Comparison of ENCODE assay signal across 9 mouse cellular contexts in genomic region chr5:134530830-134531229, GRCm38 (mm10). TPM values are rescaled to one million over a fixed set of nuclear protein-coding genes. Genes with fewer than 3 reads are reported as not detected.
DNase-seq lines count a peak whose midpoint lies in the region; ATAC-seq and TF ChIP-seq lines count a peak whose summit lies in the region.
"Had no signal": no experiment of that assay in that cellular context is flagged by ENCODE, and none has a peak within 500 bp of the region (broad histone marks: within the 10 kb centered on the region; RNA-seq: fewer than 3 reads in every experiment).

No protein-coding gene starts in this region.

- H3K27me3 ChIP-seq in kidney, adult 2 months (replicated peaks; ENCODE audit: control insufficient read depth, insufficient read depth, low read length): no peaks in the 10 kb centered on the region
- no peaks in the 10 kb centered on the region for H3K27me3 ChIP-seq in liver, embryonic 12.5 days (replicated peaks)

- H3K27ac ChIP-seq in kidney, adult 2 months (ENCODE audit: insufficient read depth, low read depth, low read length): no peak overlapping the region
- H3K27ac ChIP-seq in liver, embryonic 12.5 days: no peak overlapping the region
- H3K27ac ChIP-seq: kidney, postnatal 0 days had no signal

- H3K9me3 ChIP-seq in liver, embryonic 12.5 days (replicated peaks): no peaks in the 10 kb centered on the region

- H3K4me1 ChIP-seq in kidney, adult 2 months (ENCODE audit: control insufficient read depth, insufficient read depth, low read length): 0 out of 2 replicates have a peak, but pooled peaks cover 2% of the 10 kb centered on the region
- H3K4me1 ChIP-seq in liver, embryonic 12.5 days: peaks cover 7% of the 10 kb centered on the region; the same call in 1 of the 2 replicates

- no peak for TF ChIP-seq CTCF in kidney, adult 2 months (conservative IDR thresholded peaks at IDR 0.05; ENCODE audit: insufficient read depth, insufficient read length, low read depth, low read length)

- 76% methylated on average over 7 of the region's 7 CpGs for WGBS in kidney, adult 2 months
- 64% methylated on average over 7 of the region's 7 CpGs for WGBS in liver, embryonic 12.5 days (ENCODE audit: insufficient replicate concordance)

- no peak overlapping the region for H3K9ac ChIP-seq in liver, embryonic 12.5 days

- H3K4me2 ChIP-seq in liver, embryonic 12.5 days: no peak overlapping the region

- no peak for ATAC-seq in megakaryocyte, adult 5-6 weeks (ENCODE audit: poor library complexity, severe bottlenecking)
- ATAC-seq in liver, embryonic 12.5 days: no peak

- intact Hi-C loops in heart, postnatal 25 days (cut with DNase I): no loop called here
- intact Hi-C loops in left cerebral cortex, postnatal 10 days (cut with DNase I): no loop called here

- no peaks in the 10 kb centered on the region; the same call in 1 of the 2 replicates for H3K36me3 ChIP-seq in kidney, adult 2 months (ENCODE audit: control insufficient read depth, insufficient read depth, low read length)
- peaks cover 13% of the 10 kb centered on the region for H3K36me3 ChIP-seq in liver, embryonic 12.5 days

- peak; percentile 41 for DNase-seq in heart, adult 8-10 months (ENCODE audit: low spot score)
- no peak for DNase-seq in heart, postnatal 25 days (ENCODE audit: low spot score)
- peak; percentile 97 for DNase-seq in brain, adult 2 months (ENCODE audit: low read depth, low spot score)
- DNase-seq in gastrocnemius, adult 18-20 months (ENCODE audit: low spot score): peak; percentile 44
- DNase-seq in left cerebral cortex, postnatal 10 days (ENCODE audit: extremely low spot score in 1 of 2, low spot score in 2 of 2): peak; percentile 76 to 84
- no peak for DNase-seq in kidney, adult 2 months

- no peak overlapping the region for H3K4me3 ChIP-seq in kidney, adult 2 months (ENCODE audit: insufficient read depth, low read depth, low read length)
- no peak overlapping the region for H3K4me3 ChIP-seq in liver, embryonic 12.5 days

- no peak for TF ChIP-seq POLR2A in kidney, adult 2 months (IDR thresholded peaks at IDR 0.05; ENCODE audit: low read depth, low read length)

RNA-seq across cellular contexts. Expression of gene Clip2, which starts 21.4 kb away (rescaled TPM):
- total RNA-seq in heart, adult 8-10 months (2022): 1 to 10 TPM; 4.5 to 6.8 (median 5.4) TPM
- total RNA-seq in heart, postnatal 25 days (2021): 1 to 10 TPM; 6.9 to 7.9 TPM
- 1 to 10 TPM; 1.7 to 3.0 TPM for total RNA-seq in gastrocnemius, adult 18-20 months (2021)
- total RNA-seq in left cerebral cortex, postnatal 10 days (2021): 100 to 1,000 TPM; 121 to 130 TPM
- total RNA-seq in megakaryocyte, adult 5-6 weeks (2015): 1.8 and 1.9 TPM in 2 replicates
- 3.7 and 6.7 TPM in 2 replicates for total RNA-seq in megakaryocyte, adult 5-6 weeks (2017)
- polyA plus RNA-seq in kidney, adult 2 months (2012; rRNA removed): 22.4 and 25.2 TPM in 2 replicates
- 0.94 and 1.0 TPM in 2 replicates for polyA plus RNA-seq in liver, embryonic 12.5 days (2016; fragmentation: Nextera tagmentation; extraction: Ambion mirVana)

RNA-seq across cellular contexts. Expression of gene Syna, which starts 29.1 kb away (rescaled TPM):
- total RNA-seq in heart, adult 8-10 months (2022): not detected
- total RNA-seq in heart, postnatal 25 days (2021): not detected
- not detected for total RNA-seq in gastrocnemius, adult 18-20 months (2021)
- total RNA-seq in left cerebral cortex, postnatal 10 days (2021): under 1 TPM in 1 of 2 experiments, not detected in 1; 0.17 TPM
- total RNA-seq in megakaryocyte, adult 5-6 weeks (2015): not detected in 2 replicates
- total RNA-seq in megakaryocyte, adult 5-6 weeks (2017): not detected in 2 replicates
- 0.34 and 0.48 TPM in 2 replicates for polyA plus RNA-seq in kidney, adult 2 months (2012; rRNA removed)
- not detected in 2 replicates for polyA plus RNA-seq in liver, embryonic 12.5 days (2016; fragmentation: Nextera tagmentation; extraction: Ambion mirVana)

RNA-seq across cellular contexts. Expression of gene Rfc2, which starts 50.3 kb away (rescaled TPM):
- 10 to 100 TPM; 21.6 to 26.0 (median 24.6) TPM for total RNA-seq in heart, adult 8-10 months (2022)
- total RNA-seq in heart, postnatal 25 days (2021): 10 to 100 TPM; 24.8 TPM
- total RNA-seq in gastrocnemius, adult 18-20 months (2021): 10 to 100 TPM; 17.6 to 18.9 TPM
- total RNA-seq in left cerebral cortex, postnatal 10 days (2021): 10 to 100 TPM; 78.3 to 80.8 TPM
- 161 and 172 TPM in 2 replicates for total RNA-seq in megakaryocyte, adult 5-6 weeks (2015)
- 110 and 115 TPM in 2 replicates for total RNA-seq in megakaryocyte, adult 5-6 weeks (2017)
- polyA plus RNA-seq in kidney, adult 2 months (2012; rRNA removed): 65.5 and 76.4 TPM in 2 replicates
- polyA plus RNA-seq in liver, embryonic 12.5 days (2016; fragmentation: Nextera tagmentation; extraction: Ambion mirVana): 259 and 263 TPM in 2 replicates

Comparison
In these comparisons a context has a peak if more than half of its experiments do, and no peak if none do; other contexts are left out.
1. DNase-seq: peak in heart, adult 8-10 months (single experiment), brain, adult 2 months (single experiment), gastrocnemius, adult 18-20 months (single experiment) and left cerebral cortex, postnatal 10 days (2 of 2); none in heart, postnatal 25 days (single experiment) and kidney, adult 2 months (single experiment).
2. RNA of gene Clip2, which starts 21.4 kb away (total RNA-seq): 121 to 130 TPM in left cerebral cortex, postnatal 10 days; 6.9 to 7.9 TPM in heart, postnatal 25 days, 4.5 to 6.8 TPM in heart, adult 8-10 months, 1.8 to 6.7 TPM in megakaryocyte, adult 5-6 weeks and 1.7 to 3.0 TPM in gastrocnemius, adult 18-20 months; every median in the first group is over 10 times any median in the second.